Mouse (Mus musculus) gastrocnemius, postnatal 10 days (tissue): ENCODE results near the gene Schip1. TPM values are rescaled to one million over a fixed set of nuclear protein-coding genes. Genes with fewer than 3 reads are reported as not detected.
A peak's percentile ranks its signal among the peaks of the same experiment; 100 is the strongest.

Experiments used
- DNase-seq: peaks from one replicate; pipeline ENCODE4 v3.0.0; 2021; ENCODE audit warnings: mixed read lengths
- total RNA-seq, 2 experiments: library from RNA; stranded (reverse); gene quantifications; 2 replicates each; pipeline ENCODE4 v1.2.3; 2021

The Schip1 gene
- total RNA-seq, 2 experiments from 2014 or later = 86.2 to 86.6 TPM

DNA sequence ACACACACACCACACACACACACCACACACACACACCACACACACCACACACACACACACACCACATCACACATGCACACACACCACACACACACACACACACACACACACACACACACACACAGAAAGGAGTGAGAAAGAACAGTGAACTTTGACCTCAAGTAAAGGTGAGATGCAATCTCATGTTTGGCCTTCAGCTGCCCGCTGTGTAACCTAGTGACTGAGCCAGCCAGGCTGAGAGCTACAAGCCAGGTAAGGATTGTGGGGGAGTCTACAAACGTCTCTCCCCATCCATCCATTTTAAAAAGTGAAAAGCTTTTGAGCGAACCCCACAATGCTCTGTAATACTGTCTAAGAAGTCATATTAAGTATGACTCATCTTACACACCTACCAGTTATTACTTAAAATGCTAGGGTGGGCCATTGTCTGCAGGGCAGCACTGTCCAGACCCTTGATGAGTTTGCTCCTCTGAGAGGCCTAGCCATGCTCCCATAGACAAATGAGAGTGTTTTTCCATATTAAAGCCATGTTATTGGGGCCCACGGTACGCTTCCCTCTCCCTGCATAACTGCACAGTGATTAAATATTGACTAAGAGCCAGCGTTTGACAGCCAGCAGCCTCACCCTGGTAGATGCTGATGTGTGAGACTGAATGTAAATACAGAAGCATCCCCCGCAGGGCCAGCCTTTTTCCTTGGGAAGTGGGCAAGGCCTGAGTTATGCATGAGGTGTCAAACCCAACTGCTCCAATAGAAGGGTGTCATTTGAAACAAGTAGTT lies 448.9 kb downstream of the Schip1 start:
- no peak for DNase-seq

- DNase-seq = no peak
These were observed 449.5 kb downstream of the Schip1 start for GRCm38 (mm10) chr3:68514120-68514497.

GRCm38 (mm10) chr3:68514717-68515116 lies 450.1 kb downstream of the Schip1 start:
- no peak for DNase-seq

DNA sequence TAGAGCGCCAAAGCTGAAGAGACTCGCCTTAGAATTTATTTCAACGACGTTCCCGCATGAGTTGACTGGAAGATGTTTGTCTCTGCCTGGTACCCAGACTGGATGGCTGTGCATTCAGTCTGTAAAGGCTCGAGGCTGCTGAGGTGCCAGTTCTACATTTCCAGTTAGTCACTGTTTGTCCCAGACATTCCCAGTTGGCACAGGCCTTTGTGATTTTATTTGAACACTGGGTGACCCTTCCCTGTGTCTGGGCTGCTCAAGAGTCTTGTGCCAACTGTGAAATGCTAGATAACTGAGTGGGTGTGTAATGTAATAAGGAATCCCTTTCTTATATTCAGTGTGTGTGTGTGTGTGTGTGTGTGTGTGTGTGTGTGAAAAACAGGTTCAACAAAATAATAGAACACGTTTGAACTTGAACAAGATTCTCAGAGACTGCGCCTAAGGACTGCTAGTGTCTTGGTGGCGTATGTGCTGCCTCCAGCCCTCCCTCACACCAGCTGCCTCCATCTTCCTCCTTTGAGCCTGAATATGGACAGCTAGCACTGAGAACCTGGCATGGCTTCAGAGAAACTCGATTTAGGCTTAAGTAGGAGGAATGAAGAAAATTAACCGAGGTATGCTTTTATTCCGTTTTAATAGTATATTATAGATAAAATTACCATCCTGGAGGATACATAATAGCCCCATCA lies 451.9 kb downstream of the Schip1 start:
- DNase-seq = no peak

DNA sequence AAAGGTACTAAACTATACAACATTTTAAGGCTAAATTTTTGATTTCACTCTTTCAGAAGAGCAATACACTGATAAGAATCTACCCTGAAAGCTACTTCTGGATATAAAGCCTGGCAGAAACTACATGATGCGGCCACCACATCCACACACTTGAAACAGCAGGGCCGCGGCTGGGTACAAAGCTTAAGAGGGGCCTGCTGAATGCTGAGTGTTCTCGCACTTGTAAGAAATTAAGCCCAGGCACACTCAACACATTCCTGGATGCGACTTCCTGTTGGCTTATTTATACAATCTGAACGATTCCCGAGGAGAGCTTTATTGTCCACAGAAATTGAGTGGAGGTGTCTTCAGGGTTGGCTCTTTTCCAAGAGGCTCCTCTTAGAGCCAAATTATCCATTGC lies 452.6 kb downstream of the Schip1 start:
- DNase-seq = no peak

DNA sequence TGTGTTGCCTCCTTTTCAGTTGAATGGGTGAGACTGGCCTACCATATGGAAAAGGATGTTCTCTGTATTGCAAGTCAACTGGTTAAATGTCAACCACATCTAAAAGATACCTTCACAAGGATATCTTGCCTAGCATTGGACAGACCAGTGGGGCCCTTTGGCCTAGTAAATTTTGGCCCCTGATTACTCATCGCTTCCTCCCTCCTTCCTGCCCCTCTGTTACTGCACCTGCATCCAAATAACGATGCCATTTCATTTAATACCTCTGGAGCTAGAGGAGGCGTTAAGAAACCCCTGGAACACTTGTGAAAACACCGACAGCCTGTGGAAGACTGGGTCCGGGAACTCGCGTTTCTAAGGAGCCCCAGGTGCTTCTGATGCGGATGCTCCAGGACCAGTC lies 453.4 kb downstream of the Schip1 start:
- DNase-seq = no peak

GRCm38 (mm10) chr3:68518586-68518985 lies 454.0 kb downstream of the Schip1 start:
- no peak for DNase-seq

- no peak for DNase-seq
These were observed 460.8 kb downstream of the Schip1 start for GRCm38 (mm10) chr3:68525361-68525878.

DNA sequence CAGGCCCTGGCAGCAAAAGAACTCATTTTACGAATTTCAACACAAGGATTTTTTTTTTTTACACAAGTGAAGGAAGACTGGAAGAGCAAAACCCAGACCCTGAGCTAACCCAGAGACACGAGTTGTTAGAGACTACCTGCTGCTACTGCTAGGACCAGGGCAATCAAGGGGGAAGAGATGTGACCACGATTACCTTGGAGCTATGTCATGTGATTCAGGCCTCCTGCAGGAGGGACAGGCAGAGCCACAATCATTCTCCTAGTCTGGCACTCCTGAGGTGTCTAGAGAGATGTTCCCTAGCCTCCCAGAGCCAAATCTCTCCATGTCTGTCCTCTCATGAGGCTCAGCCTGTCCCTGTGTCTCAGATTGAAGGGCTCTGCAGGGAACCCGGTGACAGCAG lies 461.8 kb downstream of the Schip1 start:
- DNase-seq = no peak

DNA sequence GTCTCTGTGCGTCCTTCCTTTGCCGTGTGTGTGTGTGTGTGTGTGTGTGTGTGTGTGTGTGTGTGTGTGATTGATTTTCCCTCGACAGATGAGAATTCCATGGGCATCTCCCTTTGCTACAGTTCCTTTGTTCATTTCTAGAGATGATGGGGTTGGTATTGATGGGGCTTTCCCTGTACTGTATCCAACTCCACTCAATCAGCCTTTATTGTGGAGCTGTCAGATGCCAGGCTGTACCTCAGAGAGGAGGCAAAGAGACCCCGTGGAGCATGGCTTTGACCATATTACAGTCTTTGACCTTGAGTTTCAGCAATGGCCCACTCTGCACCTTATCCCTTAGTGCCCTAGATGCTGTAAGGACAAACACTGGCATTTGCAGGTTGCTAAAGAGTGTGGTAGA lies 462.6 kb downstream of the Schip1 start:
- DNase-seq = no peak

DNA sequence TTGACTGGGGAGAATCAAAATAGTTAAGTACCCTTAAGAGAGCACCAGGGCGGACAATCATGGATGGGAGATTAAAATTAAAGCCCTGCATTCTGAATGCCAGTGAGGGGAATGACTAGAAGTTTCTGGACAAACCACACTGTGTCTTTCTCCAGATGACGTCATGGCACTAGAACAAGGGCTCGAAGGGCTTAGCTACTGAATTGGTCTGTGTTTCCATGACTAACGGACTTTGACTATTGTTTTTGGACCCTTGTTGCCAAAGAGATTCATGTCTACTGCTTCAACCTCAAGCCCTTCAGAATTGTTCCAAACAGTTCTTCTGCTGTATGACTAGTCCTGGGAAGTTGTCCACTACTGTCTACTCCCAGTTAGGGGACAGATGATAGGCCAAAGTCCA lies 467.3 kb downstream of the Schip1 start:
- no peak for DNase-seq

GRCm38 (mm10) chr3:68534571-68535051 lies 470.0 kb downstream of the Schip1 start:
- DNase-seq = no peak

GRCm38 (mm10) chr3:68535160-68535728 lies 470.6 kb downstream of the Schip1 start:
- DNase-seq = no peak

GRCm38 (mm10) chr3:68536071-68536470 lies 471.5 kb downstream of the Schip1 start:
- no peak for DNase-seq

DNA sequence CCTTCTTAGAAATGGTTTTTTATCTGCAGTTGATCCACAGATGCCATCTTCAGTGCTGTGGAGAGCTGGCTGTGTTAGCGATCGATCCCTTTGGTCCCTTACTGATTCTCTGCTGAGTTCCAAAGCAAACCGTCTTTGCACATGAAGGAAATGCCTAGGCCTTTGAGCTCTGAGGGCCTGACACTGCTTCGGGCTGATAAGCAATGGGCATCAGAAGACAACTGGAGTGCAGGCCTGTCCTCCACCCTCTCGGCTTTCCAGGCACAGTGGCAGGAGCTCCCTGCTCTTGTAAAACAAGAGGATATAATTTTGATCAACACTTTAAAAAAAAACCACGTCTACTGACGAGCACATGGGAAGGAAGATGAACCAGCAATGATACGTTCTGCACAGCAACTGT lies 477.1 kb downstream of the Schip1 start:
- DNase-seq = no peak

- peak; percentile 34 for DNase-seq
These were observed 478.4 kb downstream of the Schip1 start for GRCm38 (mm10) chr3:68542944-68543501.

GRCm38 (mm10) chr3:68544811-68545210 lies 480.2 kb downstream of the Schip1 start:
- no peak for DNase-seq

- no peak for DNase-seq
These were observed 481.3 kb downstream of the Schip1 start for GRCm38 (mm10) chr3:68545898-68546297.

DNA sequence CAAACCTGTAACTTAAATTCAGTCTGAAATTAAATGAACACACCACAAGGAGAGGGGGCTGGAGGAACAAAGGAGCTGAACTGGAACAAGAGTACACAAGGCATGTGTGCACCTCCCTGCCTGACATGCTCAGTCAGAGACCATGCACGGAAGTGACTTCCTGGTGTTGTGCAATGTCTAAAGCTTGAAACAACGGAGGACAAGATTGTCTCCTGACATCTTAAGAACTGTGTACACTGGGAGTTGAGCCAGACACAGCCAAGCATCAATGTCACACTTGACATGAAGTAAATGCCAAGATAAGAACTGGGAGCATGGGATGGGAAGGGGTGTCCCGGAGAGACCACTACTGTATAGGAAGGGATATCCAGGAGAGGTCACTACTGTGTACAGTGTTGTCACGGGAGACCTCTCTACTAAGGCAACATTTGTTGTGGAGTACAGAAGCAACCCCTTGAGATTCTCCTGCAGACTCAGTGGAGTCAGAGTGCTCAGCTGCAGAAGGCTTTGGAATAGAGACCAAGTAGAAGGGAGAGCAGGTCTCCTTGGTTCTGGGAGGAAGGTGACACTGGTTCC lies 490.6 kb downstream of the Schip1 start:
- no peak for DNase-seq

DNA sequence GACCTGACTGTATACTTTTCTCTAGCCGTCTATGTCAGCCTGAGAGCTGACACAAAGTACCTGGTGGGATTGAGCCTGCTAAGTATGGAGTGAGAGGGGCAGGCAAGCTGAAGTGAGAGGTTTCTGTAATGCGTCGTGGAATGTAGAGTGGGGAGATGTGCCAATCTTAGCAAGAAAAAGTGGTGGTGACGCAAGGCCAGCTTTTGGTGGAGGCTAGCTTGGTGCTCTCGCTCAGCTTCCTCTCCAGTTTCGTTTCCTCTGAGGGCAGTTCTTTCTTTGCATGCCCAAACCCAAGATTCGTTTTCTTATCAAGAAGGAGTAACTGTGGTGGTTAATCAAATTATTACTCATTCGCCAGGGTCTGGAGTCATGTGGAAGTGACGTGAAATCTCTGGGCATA lies 492.3 kb downstream of the Schip1 start:
- DNase-seq = no peak

DNA sequence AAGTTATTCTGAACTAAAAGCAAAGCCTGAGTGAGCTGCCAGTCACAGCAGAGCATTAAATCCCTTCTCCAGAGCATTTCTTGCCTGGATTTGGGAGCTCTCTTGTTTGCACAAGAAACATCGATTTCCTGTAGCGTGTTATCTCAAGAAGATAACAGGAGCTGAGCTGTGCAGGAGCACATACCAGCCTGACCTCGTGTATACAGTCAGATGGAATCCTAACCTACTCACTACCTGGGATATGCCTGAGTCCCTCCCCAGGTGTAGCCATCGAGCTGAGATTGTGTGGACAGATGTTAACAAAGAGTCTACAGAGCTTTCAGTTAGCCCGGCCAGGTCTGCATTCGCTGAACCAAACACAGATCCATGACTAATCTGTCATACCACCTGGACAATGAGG lies 494.1 kb downstream of the Schip1 start:
- DNase-seq = no peak

DNA sequence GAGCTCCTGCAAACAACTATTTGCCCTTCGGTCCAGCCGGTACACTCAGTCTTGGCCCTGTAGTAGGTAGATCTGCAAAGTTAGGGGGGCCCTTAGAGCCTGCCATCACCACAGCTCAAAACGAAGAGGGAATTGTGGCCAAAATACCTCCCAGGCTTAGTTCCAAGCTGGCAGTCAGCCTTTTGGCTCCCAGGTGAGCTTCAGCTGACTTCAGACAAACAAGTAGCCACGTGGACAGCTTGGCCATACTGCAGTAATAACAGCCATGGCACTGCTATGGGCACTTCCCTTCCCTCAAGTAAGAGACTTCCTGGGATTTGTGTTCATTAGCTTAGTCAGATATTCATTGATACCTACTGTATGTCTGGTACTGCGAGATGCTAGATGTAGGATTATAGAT lies 495.5 kb downstream of the Schip1 start:
- no peak for DNase-seq

DNA sequence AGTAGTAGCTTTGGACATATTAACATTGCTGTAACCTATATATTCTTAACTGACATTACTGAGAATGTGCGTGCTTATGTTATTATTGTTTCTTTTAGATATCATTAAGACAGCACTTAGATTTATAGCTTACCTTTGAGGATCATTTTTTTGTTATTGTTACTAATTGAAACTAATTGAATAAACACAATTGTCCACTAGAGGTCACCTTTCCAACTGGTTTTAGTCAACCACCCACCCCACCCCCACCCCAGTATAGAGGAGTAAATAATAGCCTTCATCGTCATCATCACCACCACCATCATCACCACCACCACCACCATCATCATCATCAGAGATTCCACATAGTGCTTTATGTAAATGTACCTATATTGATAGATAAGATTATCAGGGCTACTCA lies 498.2 kb downstream of the Schip1 start:
- no peak for DNase-seq
